Mouse (Mus musculus) liver, postnatal 0 days (tissue): Measurements from ENCODE around the gene Khnyn.

Experiments used
- CTCF ChIP-seq: sonication (generic); IDR thresholded peaks from 2 replicates; pipeline ENCODE4 v1.5.1; 2016; ENCODE audit warnings: antibody characterized with exemption, low read depth
- EP300 ChIP-seq: IDR thresholded peaks from 2 replicates; pipeline ENCODE4 v1.6.1; 2016; ENCODE audit warnings: antibody characterized with exemption, low read depth, mild to moderate bottlenecking

DNA sequence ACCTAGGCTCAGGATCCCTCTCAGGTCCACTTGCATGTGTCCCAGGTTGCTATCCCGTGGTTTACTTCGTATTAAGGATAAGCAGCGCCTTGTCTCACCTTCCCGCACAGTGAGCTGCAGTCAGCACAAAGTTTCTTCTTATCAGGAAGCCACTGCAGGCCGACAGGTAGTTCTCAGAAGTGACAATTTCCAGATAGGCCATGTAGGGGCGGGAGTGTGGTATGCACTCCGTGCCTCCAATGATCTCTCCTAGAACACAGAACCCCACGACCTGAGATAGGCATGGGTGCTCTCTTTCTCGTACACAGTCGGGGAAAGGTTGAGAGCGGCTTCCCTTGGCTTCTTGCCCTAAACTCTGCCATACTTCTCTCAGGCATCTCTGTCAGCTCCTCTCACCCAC, 58.9 kb downstream of the Khnyn start:
- no peak for TF ChIP-seq CTCF
- no peak for TF ChIP-seq EP300
